Mouse (Mus musculus) retina, embryonic 14.5 days (tissue): ENCODE measurements around the gene Anks6.

ENCODE experiments used
- DNase-seq: peaks from one replicate; pipeline ENCODE4 v3.0.0-alpha.2; 2015; ENCODE audit warnings: low spot score

The Anks6 gene

DNA sequence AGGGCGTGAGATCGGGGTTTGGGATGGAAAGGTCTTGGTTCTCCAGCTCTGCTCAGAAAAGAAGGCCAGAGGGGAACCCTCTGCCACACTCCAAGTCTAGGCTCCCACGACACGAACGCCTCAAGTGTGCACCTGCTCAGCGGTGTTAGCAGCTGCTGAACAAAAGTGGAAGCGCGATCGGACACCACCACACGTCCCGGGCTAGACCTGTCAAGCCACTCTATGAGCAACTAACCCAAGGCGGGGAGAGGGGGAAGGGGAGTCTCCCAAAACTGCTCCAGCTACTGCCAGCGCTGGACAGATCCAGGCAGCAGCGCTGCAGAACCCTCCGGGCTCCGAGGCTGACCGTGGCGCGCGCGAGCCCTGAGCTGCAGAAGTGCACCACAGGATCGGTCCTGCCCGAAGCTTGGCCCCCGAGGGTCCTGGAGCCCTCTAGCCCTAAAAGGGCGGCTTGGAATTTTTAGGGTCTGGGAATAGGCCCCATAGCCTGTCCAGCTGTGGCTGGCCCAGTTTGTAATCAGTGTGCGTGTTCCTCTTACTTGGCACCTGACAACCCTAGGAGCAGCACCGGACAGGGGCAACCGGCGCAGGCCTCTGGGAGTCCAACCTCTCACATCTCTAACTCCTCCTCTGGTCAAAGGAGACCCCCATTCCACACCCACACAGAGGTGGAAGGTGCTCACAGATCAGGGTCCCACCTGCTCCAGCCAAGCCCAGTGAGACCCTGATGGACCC lies 66.8 kb downstream of the Anks6 start:
- peak; percentile 37 for DNase-seq

DNA sequence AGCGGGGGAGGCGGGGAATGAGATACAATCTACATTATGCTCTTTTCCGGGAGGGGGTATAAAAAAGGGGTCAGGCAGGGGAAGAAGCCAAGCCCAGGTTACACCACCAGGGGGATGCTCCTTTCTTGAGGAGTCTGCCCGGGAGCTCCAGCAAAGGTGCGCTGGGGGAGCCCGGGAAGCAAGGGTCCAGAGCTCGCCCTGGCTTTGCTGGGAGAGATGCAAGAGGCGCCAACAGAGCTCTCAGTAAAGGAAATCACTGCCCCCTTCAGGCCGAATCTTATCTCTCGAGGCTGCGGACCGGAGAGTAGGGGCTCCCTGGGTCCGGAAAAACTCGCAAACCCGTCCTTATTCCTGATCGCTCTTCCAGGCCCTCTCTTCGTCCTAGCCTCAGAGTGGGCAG lies 67.4 kb downstream of the Anks6 start:
- DNase-seq = peak; percentile 85

GRCm38 (mm10) chr4:46988824-46989223 lies 68.4 kb downstream of the Anks6 start:
- no peak for DNase-seq

GRCm38 (mm10) chr4:46988257-46988656 lies 69.0 kb downstream of the Anks6 start:
- DNase-seq = no peak

DNA sequence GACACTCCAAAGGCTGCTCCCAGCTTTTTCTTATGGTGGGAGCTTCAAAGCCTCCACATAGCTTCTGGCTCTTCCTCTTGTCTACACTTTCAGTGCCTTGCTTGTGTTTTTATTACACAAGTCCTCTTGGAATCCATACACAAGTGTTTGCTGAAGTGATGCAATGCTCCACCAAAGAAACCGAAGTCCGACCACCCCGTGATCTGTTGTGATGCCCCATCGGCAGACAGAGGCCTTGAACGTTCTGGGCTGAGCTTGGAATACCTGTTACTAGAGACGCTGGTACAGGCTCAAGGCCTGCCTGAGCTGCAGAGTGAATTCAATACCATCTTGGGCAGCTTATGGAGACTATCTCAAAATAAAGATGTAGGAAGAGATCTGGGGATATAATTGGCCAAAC lies 69.4 kb downstream of the Anks6 start:
- DNase-seq = no peak

GRCm38 (mm10) chr4:46986054-46986453 lies 71.2 kb downstream of the Anks6 start:
- DNase-seq = no peak

DNA sequence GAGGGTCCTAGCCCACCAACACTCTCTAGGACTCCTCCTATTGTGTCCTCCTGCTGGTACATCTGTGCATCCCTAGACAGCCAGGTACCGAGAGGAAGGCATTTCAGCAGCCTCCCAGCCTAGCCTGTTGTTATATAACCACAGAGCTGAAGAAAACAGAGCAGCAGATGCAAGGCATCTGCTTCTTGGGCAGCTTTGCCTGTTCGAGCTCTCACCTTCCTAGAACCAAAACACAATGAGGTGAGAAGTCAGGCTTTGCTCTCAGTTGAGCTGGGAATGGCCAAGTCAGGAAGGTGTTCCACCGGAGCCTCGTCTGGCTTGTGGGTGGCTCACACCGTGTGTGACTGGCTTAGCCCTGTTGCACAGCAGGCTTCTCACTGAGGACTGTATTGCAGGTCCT lies 74.3 kb downstream of the Anks6 start:
- DNase-seq = no peak

- DNase-seq = no peak
Observed at GRCm38 (mm10) chr4:46982094-46982493, 75.1 kb downstream of the Anks6 start.

DNA sequence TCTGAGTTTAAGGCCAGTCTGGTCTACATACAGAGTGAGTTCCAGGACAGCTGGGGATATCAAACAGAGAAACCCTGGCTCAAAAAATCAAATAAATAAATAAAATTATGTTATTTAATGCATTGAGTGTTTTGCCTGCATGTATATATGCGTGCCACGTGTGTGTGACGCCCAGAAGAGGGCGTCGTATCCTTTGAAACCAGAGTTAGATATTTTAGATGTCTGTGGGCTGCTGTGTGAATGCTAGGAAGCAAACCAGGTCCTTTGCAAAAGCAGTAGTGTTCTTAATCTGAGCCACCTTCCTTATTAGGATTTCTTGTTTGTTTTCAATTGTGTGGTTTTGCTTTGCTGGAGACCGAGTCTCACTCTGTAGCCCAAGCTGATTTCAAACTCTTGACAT lies 78.9 kb downstream of the Anks6 start:
- no peak for DNase-seq

GRCm38 (mm10) chr4:46977161-46977560 lies 80.1 kb downstream of the Anks6 start:
- DNase-seq = no peak

DNA sequence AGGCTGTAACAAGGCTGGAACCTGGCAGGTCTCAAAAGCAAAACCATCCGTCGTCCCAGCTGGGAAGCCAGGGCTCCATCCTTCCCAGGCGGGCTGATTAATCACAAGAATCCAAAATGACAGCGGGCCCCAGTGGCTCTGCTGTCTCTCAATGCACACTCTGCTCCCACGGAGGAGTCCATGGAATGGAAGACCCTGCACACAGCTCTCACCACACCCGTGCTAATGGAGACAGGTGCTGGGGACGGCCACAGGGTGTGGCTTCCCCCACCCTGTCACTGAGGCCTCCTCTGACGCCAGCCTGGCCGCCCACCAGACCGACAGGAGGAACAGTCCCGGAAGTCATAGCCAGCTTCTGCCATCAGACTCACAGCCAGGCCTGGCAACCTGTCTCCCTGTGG lies 80.6 kb downstream of the Anks6 start:
- no peak for DNase-seq

- DNase-seq = no peak
Observed at GRCm38 (mm10) chr4:46973322-46973721, 83.9 kb downstream of the Anks6 start.

DNA sequence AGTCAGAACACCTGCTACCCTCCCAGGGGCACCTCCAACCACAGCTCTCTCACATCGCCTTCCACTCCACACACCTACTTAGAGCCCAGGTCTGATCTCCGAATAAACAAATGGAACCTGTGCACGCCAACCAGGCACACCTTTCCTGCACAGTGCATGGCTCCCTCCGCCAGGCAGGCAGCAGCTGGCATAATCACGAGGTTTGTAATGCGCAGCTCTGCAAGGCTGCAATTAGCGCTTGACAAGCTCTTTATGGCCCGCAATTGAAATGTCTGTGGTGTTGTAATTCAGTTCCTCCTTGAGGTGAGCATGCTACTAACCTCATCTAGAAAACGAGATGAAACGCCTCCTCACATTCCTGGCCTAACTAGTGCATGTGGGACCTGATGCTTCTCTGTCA lies 89.2 kb downstream of the Anks6 start:
- no peak for DNase-seq

DNA sequence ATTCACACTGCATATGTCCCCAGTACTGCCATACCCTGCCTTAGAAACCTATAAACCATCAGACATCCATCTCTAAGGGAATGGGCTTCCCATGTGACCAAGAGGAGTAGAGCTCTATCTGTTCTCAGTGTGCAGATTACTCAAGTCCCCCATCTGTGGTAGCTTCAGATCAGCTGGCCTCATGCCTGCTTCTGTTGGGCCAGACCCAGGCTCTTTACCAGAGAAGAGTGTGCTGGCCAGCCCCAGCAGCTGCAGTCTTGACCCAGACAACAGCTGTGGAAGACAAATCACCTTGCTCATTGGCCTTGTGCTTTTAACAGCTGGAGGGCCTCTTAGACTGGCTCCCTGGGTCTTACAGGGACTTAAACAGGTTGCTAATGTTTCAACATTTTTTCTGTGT lies 90.7 kb downstream of the Anks6 start:
- DNase-seq = no peak
